9 mouse cellular contexts compared by ENCODE assay signal in the genomic region with DNA sequence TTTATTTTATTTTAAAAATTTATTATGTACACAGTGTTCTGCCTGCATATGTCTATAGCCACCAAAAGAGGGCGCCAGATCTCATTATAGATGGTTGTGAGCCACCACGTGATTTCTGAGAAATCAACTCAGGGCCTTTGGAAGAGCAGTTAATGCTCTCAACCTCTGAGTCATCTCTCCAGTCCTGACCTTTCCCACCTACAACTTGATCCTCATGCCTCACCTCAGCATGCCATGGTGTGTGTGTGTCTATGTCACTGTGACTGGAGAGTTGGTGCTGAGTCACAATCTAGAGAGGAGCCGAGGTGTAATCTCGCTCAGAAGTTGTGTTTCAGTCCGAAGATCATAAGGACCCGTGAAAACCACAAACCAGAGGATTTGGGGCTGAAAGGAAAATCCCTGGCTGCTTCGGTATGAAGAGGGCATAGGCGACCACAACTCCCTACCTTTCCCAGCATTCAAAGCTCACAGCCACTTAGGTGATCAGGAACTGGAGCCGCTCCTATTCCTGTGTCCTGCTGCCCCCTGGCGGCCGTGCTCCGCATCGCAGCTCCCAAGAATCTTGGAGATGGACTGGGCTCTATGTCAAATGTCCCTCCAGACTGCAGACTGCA. TPM values are rescaled to one million over a fixed set of nuclear protein-coding genes. Genes with fewer than 3 reads are reported as not detected.
DNase-seq lines count a peak whose midpoint lies in the region; ATAC-seq and TF ChIP-seq lines count a peak whose summit lies in the region.
"Had no signal": no experiment of that assay in that cellular context is flagged by ENCODE, and none has a peak within 500 bp of the region (broad histone marks: within the 10 kb centered on the region; RNA-seq: fewer than 3 reads in every experiment).

No protein-coding gene starts in this region.

- DNase-seq in kidney, adult 18-20 months = peak; percentile 98
- DNase-seq in cerebellum, adult 18-20 months = peak; percentile 82 to 92
- peak; percentile 94 for DNase-seq in gastrocnemius, adult 18-20 months (ENCODE audit: low spot score)
- peak; percentile 80 for DNase-seq in liver
- DNase-seq in thymus, adult 18-20 months = peak; percentile 69 to 76

- H3K9ac ChIP-seq in kidney, embryonic 16.5 days (replicated peaks; ENCODE audit: low read length) = no peak overlapping the region
- H3K9ac ChIP-seq in intestine, postnatal 0 days (ENCODE audit: low read depth, low read length) = no peak overlapping the region
- no peak overlapping the region for H3K9ac ChIP-seq in neural tube, embryonic 15.5 days (replicated peaks)
- H3K9ac ChIP-seq: heart, embryonic 15.5 days had no signal

- H3K36me3 ChIP-seq in kidney, embryonic 16.5 days (ENCODE audit: insufficient read depth, low read length) = no peaks in the 10 kb centered on the region
- no peaks in the 10 kb centered on the region for H3K36me3 ChIP-seq in intestine, postnatal 0 days (ENCODE audit: control insufficient read depth, insufficient read depth)
- H3K36me3 ChIP-seq in neural tube, embryonic 15.5 days = no peaks in the 10 kb centered on the region
- H3K36me3 ChIP-seq: heart, embryonic 15.5 days had no signal

- H3K27ac ChIP-seq in kidney, embryonic 16.5 days (ENCODE audit: low read length) = no peak overlapping the region
- peak overlapping the region; percentile 71 for H3K27ac ChIP-seq in intestine, postnatal 0 days (ENCODE audit: low read depth, low read length)
- no peak overlapping the region for H3K27ac ChIP-seq in neural tube, embryonic 15.5 days (replicated peaks)
- H3K27ac ChIP-seq: heart, embryonic 15.5 days had no signal

- ATAC-seq in kidney, embryonic 16.5 days (ENCODE audit: low FRiP score, low TSS enrichment) = no peak
- peak; percentile 85 for ATAC-seq in intestine, postnatal 0 days
- no peak for ATAC-seq in neural tube, embryonic 15.5 days (ENCODE audit: low FRiP score)

- H3K9me3 ChIP-seq in kidney, embryonic 16.5 days (ENCODE audit: low read length) = no peaks in the 10 kb centered on the region
- no peaks in the 10 kb centered on the region for H3K9me3 ChIP-seq in intestine, postnatal 0 days (ENCODE audit: control insufficient read depth)
- no peaks in the 10 kb centered on the region for H3K9me3 ChIP-seq in neural tube, embryonic 15.5 days (replicated peaks)
- H3K9me3 ChIP-seq: heart, embryonic 15.5 days had no signal

- peak; percentile 92 for TF ChIP-seq CTCF in intestine, postnatal 0 days (IDR thresholded peaks at IDR 0.05; ENCODE audit: low read depth)

- WGBS in kidney, embryonic 16.5 days = 25% methylated on average over 13 of the region's 13 CpGs
- WGBS in intestine, postnatal 0 days = 24% methylated on average over 13 of the region's 13 CpGs
- 25% methylated on average over 13 of the region's 13 CpGs for WGBS in neural tube, embryonic 15.5 days

- H3K4me3 ChIP-seq in kidney, embryonic 16.5 days (ENCODE audit: low read length) = no peak overlapping the region
- no peak overlapping the region for H3K4me3 ChIP-seq in intestine, postnatal 0 days (ENCODE audit: low read depth, low read length)
- no peak overlapping the region for H3K4me3 ChIP-seq in neural tube, embryonic 15.5 days (replicated peaks)
- H3K4me3 ChIP-seq: heart, embryonic 15.5 days had no signal

- H3K4me1 ChIP-seq in kidney, embryonic 16.5 days (ENCODE audit: insufficient read depth, low read length) = no peaks in the 10 kb centered on the region
- no peaks in the 10 kb centered on the region for H3K4me1 ChIP-seq in intestine, postnatal 0 days (replicated peaks; ENCODE audit: control insufficient read depth, insufficient read depth, low read length)
- no peaks in the 10 kb centered on the region for H3K4me1 ChIP-seq in neural tube, embryonic 15.5 days
- H3K4me1 ChIP-seq: heart, embryonic 15.5 days had no signal

- H3K27me3 ChIP-seq in kidney, embryonic 16.5 days (ENCODE audit: insufficient read depth, low read length) = no peaks in the 10 kb centered on the region
- no peaks in the 10 kb centered on the region for H3K27me3 ChIP-seq in intestine, postnatal 0 days (replicated peaks; ENCODE audit: control insufficient read depth, insufficient read depth, low read length)
- H3K27me3 ChIP-seq in neural tube, embryonic 15.5 days (replicated peaks) = no peaks in the 10 kb centered on the region

- no peak overlapping the region for H3K4me2 ChIP-seq in kidney, embryonic 16.5 days (replicated peaks; ENCODE audit: low read depth, low read length)
- peak overlapping the region; percentile 21; the same call in 1 of the 2 replicates for H3K4me2 ChIP-seq in intestine, postnatal 0 days (replicated peaks; ENCODE audit: low read depth)
- H3K4me2 ChIP-seq in neural tube, embryonic 15.5 days = peak overlapping the region; percentile 22
- H3K4me2 ChIP-seq: heart, embryonic 15.5 days had no signal

RNA-seq across cellular contexts. Expression of a gene that starts 18.5 kb away (rescaled TPM):
- polyA plus RNA-seq in kidney, embryonic 16.5 days (2015; fragmentation: Nextera tagmentation; extraction: Ambion mirVana) = not detected in 2 replicates
- total RNA-seq in gastrocnemius, adult 18-20 months (2021) = under 1 TPM; 0.19 to 0.27 TPM
- polyA plus RNA-seq in intestine, postnatal 0 days (2015; fragmentation: Nextera tagmentation; extraction: Ambion mirVana) = 56.2 and 60.6 TPM in 2 replicates
- 0.09 and 0.14 TPM in 2 replicates for polyA plus RNA-seq in neural tube, embryonic 15.5 days (2015; fragmentation: Nextera tagmentation; extraction: Ambion mirVana)

RNA-seq across cellular contexts. Expression of a gene that starts 39.2 kb away (rescaled TPM):
- 73.6 and 87.2 TPM in 2 replicates for polyA plus RNA-seq in kidney, embryonic 16.5 days (2015; fragmentation: Nextera tagmentation; extraction: Ambion mirVana)
- 10 to 100 TPM; 36.3 to 59.0 TPM for total RNA-seq in gastrocnemius, adult 18-20 months (2021)
- 672 and 681 TPM in 2 replicates for polyA plus RNA-seq in intestine, postnatal 0 days (2015; fragmentation: Nextera tagmentation; extraction: Ambion mirVana)
- polyA plus RNA-seq in neural tube, embryonic 15.5 days (2015; fragmentation: Nextera tagmentation; extraction: Ambion mirVana) = 143 and 196 TPM in 2 replicates

RNA-seq across cellular contexts. Expression of a gene that starts 40.3 kb away (rescaled TPM):
- polyA plus RNA-seq in kidney, embryonic 16.5 days (2015; fragmentation: Nextera tagmentation; extraction: Ambion mirVana) = 0.42 and 0.82 TPM in 2 replicates
- total RNA-seq in gastrocnemius, adult 18-20 months (2021) = under 1 TPM; 0.18 to 0.71 TPM
- 693 and 712 TPM in 2 replicates for polyA plus RNA-seq in intestine, postnatal 0 days (2015; fragmentation: Nextera tagmentation; extraction: Ambion mirVana)
- 3.1 and 3.9 TPM in 2 replicates for polyA plus RNA-seq in neural tube, embryonic 15.5 days (2015; fragmentation: Nextera tagmentation; extraction: Ambion mirVana)

Comparison
In these comparisons a context has a peak if more than half of its experiments do, and no peak if none do; other contexts are left out.
1. RNA of a gene that starts 18.5 kb away (polyA plus RNA-seq): 56.2 to 60.6 TPM in intestine, postnatal 0 days; 0.09 to 0.14 TPM in neural tube, embryonic 15.5 days and not detected in kidney, embryonic 16.5 days; every median in the first group is over 10 times any median in the second.
2. RNA of a gene that starts 40.3 kb away (polyA plus RNA-seq): 693 to 712 TPM in intestine, postnatal 0 days; 3.1 to 3.9 TPM in neural tube, embryonic 15.5 days and 0.42 to 0.82 TPM in kidney, embryonic 16.5 days; every median in the first group is over 100 times any median in the second.
3. Peak in every context shown above with its lines, with median percentiles within 50 percentile points of each other: DNase-seq.